Mouse (Mus musculus) megakaryocyte, embryonic 14.5 days (primary cell): ENCODE measurements around the gene Ovol3.

ENCODE experiments used
- FLI1 ChIP-seq: IDR thresholded peaks from 2 replicates; pipeline ENCODE4 v1.6.1; 2012; ENCODE audit warnings: low read length, inconsistent platforms, mixed read lengths
- GATA1 ChIP-seq: IDR thresholded peaks from 3 replicates; pipeline ENCODE4 v1.6.1; 2012; ENCODE audit warnings: mixed read lengths, low read length, inconsistent platforms, borderline replicate concordance

DNA sequence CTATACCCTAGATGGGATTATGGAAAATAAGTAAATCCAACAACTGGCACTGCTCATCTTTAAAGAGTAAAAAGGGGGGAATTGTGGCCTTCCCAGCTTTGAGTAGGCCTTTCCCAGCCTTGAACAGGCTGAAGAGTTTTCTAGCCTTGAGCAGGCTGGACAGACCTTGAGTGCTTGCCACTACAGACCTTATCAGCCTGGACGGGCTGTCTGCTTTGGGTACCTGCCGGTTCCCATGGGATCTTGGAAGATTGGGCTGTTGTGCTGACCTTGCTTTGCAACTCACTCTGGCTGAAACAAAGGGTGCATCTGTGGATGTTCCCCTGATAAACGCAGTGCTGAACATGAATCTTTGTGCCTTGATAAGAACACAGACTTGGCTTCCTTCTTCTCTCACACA is 21.6 kb downstream of the Ovol3 start:
- TF ChIP-seq GATA1 (no peak), FLI1 (no peak)
